Mouse (Mus musculus) midbrain, embryonic 14.5 days (tissue): ENCODE measurements at regions not wholly inside any gene's neighbourhood (a gene's known extent, or its start where the extent isn't known, plus 50 kb on each side); places are given as distances from the start of the nearest gene placed in this dataset.

Experiments
- ATAC-seq: fragments of 200-750 bp; cut with Nextera tagmentation; 2 replicates; pipeline ENCODE4 v1.8.0; 2017; ENCODE audit warnings: moderate number of reproducible peaks, moderate library complexity; ENCODE audit not compliant: low FRiP score, low TSS enrichment
- DNase-seq: peaks from one replicate; pipeline ENCODE4 v3.0.0-alpha.2; 2015
- H3K27ac ChIP-seq: fragments of 300-500 bp; sonication (generic); replicated peaks from 2 replicates; pipeline ENCODE4 v1.5.1; 2014; ENCODE audit warnings: mild to moderate bottlenecking, low read depth, low read length, moderate library complexity
- H3K27me3 ChIP-seq: fragments of 300-500 bp; sonication (generic); 2 replicates; pipeline ENCODE4 v1.6.1; 2014; ENCODE audit warnings: low read length, control low read depth, mixed read lengths; ENCODE audit not compliant: control insufficient read depth, insufficient read depth
- H3K36me3 ChIP-seq: fragments of 300-500 bp; sonication (generic); 2 replicates; pipeline ENCODE4 v1.6.1; 2014; ENCODE audit warnings: low read length, control low read depth; ENCODE audit not compliant: control insufficient read depth, insufficient read depth
- H3K4me1 ChIP-seq: fragments of 300-500 bp; sonication (generic); 2 replicates; pipeline ENCODE4 v1.6.1; 2014; ENCODE audit warnings: mild to moderate bottlenecking, antibody characterized with exemption, low read length, control low read depth; ENCODE audit not compliant: control insufficient read depth, insufficient read depth
- H3K4me2 ChIP-seq: fragments of 300-500 bp; sonication (generic); 2 replicates; pipeline ENCODE4 v1.6.1; 2014; ENCODE audit warnings: mild to moderate bottlenecking, low read length, moderate library complexity
- H3K4me3 ChIP-seq: fragments of 300-500 bp; sonication (generic); replicated peaks from 2 replicates; pipeline ENCODE4 v1.5.1; 2014; ENCODE audit warnings: low read depth, low read length
- H3K9ac ChIP-seq: fragments of 300-500 bp; sonication (generic); replicated peaks from 2 replicates; pipeline ENCODE4 v1.6.1; 2014; ENCODE audit warnings: mild to moderate bottlenecking, low read length, moderate library complexity
- H3K9me3 ChIP-seq: fragments of 300-500 bp; sonication (generic); 2 replicates; pipeline ENCODE4 v1.6.1; 2016; ENCODE audit warnings: low read length, control low read depth, mixed read lengths; ENCODE audit not compliant: control insufficient read depth
- WGBS: fragments of 180-500 bp; shearing (Covaris S2); extraction: QIAGEN DNeasy Blood & Tissue Kit; methylation state at CpG from one replicate; pipeline ENCODE4 v1.1.7; 2014; 5-methylcytosine and 5-hydroxymethylcytosine counted together

GRCm38 (mm10) chr2:47263690-47264089 is 1550.2 kb upstream of the Acvr2a start:
- Histone ChIP-seq H3K27me3 (no peaks in the 10 kb centered on the region), H3K4me3 (no peak overlapping the region), H3K27ac (no peak overlapping the region), H3K9me3 (no peaks in the 10 kb centered on the region), H3K36me3 (no peaks in the 10 kb centered on the region), H3K9ac (no peak overlapping the region), H3K4me1 (no peaks in the 10 kb centered on the region), H3K4me2 (no peak overlapping the region)
- ATAC-seq (no peak), DNase-seq (no peak)

GRCm38 (mm10) chr2:47265901-47266300 is 1548.0 kb upstream of the Acvr2a start:
- Histone ChIP-seq H3K9ac (no peak overlapping the region), H3K4me1 (no peaks in the 10 kb centered on the region), H3K4me3 (no peak overlapping the region), H3K27ac (no peak overlapping the region), H3K36me3 (no peaks in the 10 kb centered on the region), H3K4me2 (no peak overlapping the region), H3K27me3 (no peaks in the 10 kb centered on the region), H3K9me3 (no peaks in the 10 kb centered on the region)
- WGBS: 81% methylated on average over 2 of the region's 2 CpGs
- ATAC-seq (no peak), DNase-seq (no peak)

GRCm38 (mm10) chr2:47295546-47295945 is 1518.4 kb upstream of the Acvr2a start:
- Histone ChIP-seq H3K4me1 (no peaks in the 10 kb centered on the region), H3K27ac (no peak overlapping the region), H3K36me3 (no peaks in the 10 kb centered on the region), H3K4me3 (no peak overlapping the region), H3K4me2 (no peak overlapping the region), H3K9me3 (no peaks in the 10 kb centered on the region), H3K27me3 (no peaks in the 10 kb centered on the region), H3K9ac (no peak overlapping the region)
- ATAC-seq (no peak), DNase-seq (peak; percentile 80)
- 42% methylated on average over 3 of the region's 3 CpGs for WGBS

- H3K27me3 ChIP-seq: no peaks in the 10 kb centered on the region
- no peak for ATAC-seq
- no peak for DNase-seq
- H3K4me1 ChIP-seq: no peaks in the 10 kb centered on the region
- H3K9ac ChIP-seq: no peak overlapping the region
- H3K4me2 ChIP-seq: no peak overlapping the region
- 90% methylated on average over 6 of the region's 6 CpGs for WGBS
- H3K9me3 ChIP-seq: no peaks in the 10 kb centered on the region
- no peaks in the 10 kb centered on the region for H3K36me3 ChIP-seq
- no peak overlapping the region for H3K4me3 ChIP-seq
- H3K27ac ChIP-seq: no peak overlapping the region
Observed at GRCm38 (mm10) chr2:47302056-47302455, 1511.9 kb upstream of the Acvr2a start.

GRCm38 (mm10) chr2:47330574-47330973 is 1483.3 kb upstream of the Acvr2a start:
- H3K27me3 ChIP-seq: no peaks in the 10 kb centered on the region
- DNase-seq: no peak
- H3K4me2 ChIP-seq: no peak overlapping the region
- ATAC-seq: no peak
- no peak overlapping the region for H3K27ac ChIP-seq
- no peak overlapping the region for H3K4me3 ChIP-seq
- WGBS: 55% methylated on average over 1 of the region's 1 CpGs
- H3K9me3 ChIP-seq: no peaks in the 10 kb centered on the region
- H3K9ac ChIP-seq: no peak overlapping the region
- H3K4me1 ChIP-seq: no peaks in the 10 kb centered on the region
- H3K36me3 ChIP-seq: no peaks in the 10 kb centered on the region

- Histone ChIP-seq H3K36me3 (no peaks in the 10 kb centered on the region), H3K27me3 (no peaks in the 10 kb centered on the region), H3K9ac (no peak overlapping the region), H3K4me2 (no peak overlapping the region), H3K9me3 (no peaks in the 10 kb centered on the region), H3K4me3 (no peak overlapping the region), H3K4me1 (no peaks in the 10 kb centered on the region), H3K27ac (no peak overlapping the region)
- 32% methylated on average over 8 of the region's 8 CpGs for WGBS
- DNase-seq: peak; percentile 21
- peak; percentile 8; the same call in 1 of the 2 replicates for ATAC-seq
Observed at GRCm38 (mm10) chr2:47334406-47335113, 1479.3 kb upstream of the Acvr2a start.

- Histone ChIP-seq H3K4me2 (no peak overlapping the region), H3K9me3 (no peaks in the 10 kb centered on the region), H3K27ac (no peak overlapping the region), H3K4me1 (no peaks in the 10 kb centered on the region), H3K9ac (no peak overlapping the region), H3K4me3 (no peak overlapping the region), H3K27me3 (no peaks in the 10 kb centered on the region), H3K36me3 (no peaks in the 10 kb centered on the region)
- ATAC-seq: no peak
- DNase-seq: no peak
- 93% methylated on average over 1 of the region's 1 CpGs for WGBS
Observed at GRCm38 (mm10) chr2:47363476-47363875, 1450.4 kb upstream of the Acvr2a start.

- Histone ChIP-seq H3K9ac (no peak overlapping the region), H3K27me3 (no peaks in the 10 kb centered on the region), H3K36me3 (no peaks in the 10 kb centered on the region), H3K4me2 (no peak overlapping the region), H3K9me3 (no peaks in the 10 kb centered on the region), H3K4me3 (no peak overlapping the region), H3K27ac (no peak overlapping the region), H3K4me1 (no peaks in the 10 kb centered on the region)
- ATAC-seq (no peak), DNase-seq (no peak)
Observed at GRCm38 (mm10) chr2:47368296-47368695, 1445.6 kb upstream of the Acvr2a start.
